Mouse (Mus musculus) heart, embryonic 11.5 days (tissue): ENCODE measurements around the gene Rbm18. TPM values are rescaled to one million over a fixed set of nuclear protein-coding genes. Genes with fewer than 3 reads are reported as not detected.
"Not testable (repeated sequence)": the region's sequence is repeated elsewhere in the genome, so short reads cannot be mapped to it uniquely, and the experiment has no call there.

Experiments used
- ATAC-seq: fragments of 200-750 bp; cut with Nextera tagmentation; replicated peaks from 2 replicates; pipeline ENCODE4 v1.8.0; 2017; ENCODE audit warnings: moderate library complexity; ENCODE audit not compliant: insufficient number of reproducible peaks, low FRiP score, low TSS enrichment
- H3K27ac ChIP-seq: fragments of 300-500 bp; sonication (generic); 2 replicates; pipeline ENCODE4 v1.5.1; 2014; ENCODE audit warnings: mild to moderate bottlenecking, low read depth, low read length
- H3K27me3 ChIP-seq: fragments of 300-500 bp; sonication (generic); 2 replicates; pipeline ENCODE4 v1.6.1; 2014; ENCODE audit warnings: mild to moderate bottlenecking, low read length, mixed read lengths; ENCODE audit not compliant: control insufficient read depth, insufficient read depth
- H3K36me3 ChIP-seq: fragments of 300-500 bp; sonication (generic); 2 replicates; pipeline ENCODE4 v1.6.1; 2014; ENCODE audit warnings: mild to moderate bottlenecking, low read length, moderate library complexity, mixed read lengths; ENCODE audit not compliant: control insufficient read depth, insufficient read depth
- H3K4me1 ChIP-seq: fragments of 300-500 bp; sonication (generic); 2 replicates; pipeline ENCODE4 v1.6.1; 2014; ENCODE audit warnings: low read length; ENCODE audit not compliant: control insufficient read depth, insufficient read depth
- H3K4me2 ChIP-seq: fragments of 300-500 bp; sonication (generic); 2 replicates; pipeline ENCODE4 v1.6.1; 2014; ENCODE audit warnings: mild to moderate bottlenecking, moderate library complexity
- H3K4me3 ChIP-seq: fragments of 300-500 bp; sonication (generic); 2 replicates; pipeline ENCODE4 v1.5.1; 2014; ENCODE audit warnings: low read depth, low read length
- H3K9ac ChIP-seq: fragments of 300-500 bp; sonication (generic); 2 replicates; pipeline ENCODE4 v1.6.1; 2014; ENCODE audit warnings: mild to moderate bottlenecking, low read depth, low read length, moderate library complexity
- H3K9me3 ChIP-seq: fragments of 300-500 bp; sonication (generic); replicated peaks from 2 replicates; pipeline ENCODE4 v1.6.1; 2016; ENCODE audit warnings: low read length; ENCODE audit not compliant: control insufficient read depth
- WGBS: fragments of 180-500 bp; shearing (Covaris S2); extraction: QIAGEN DNeasy Blood & Tissue Kit; methylation state at CpG from one replicate; pipeline ENCODE4 v1.1.7; 2014; ENCODE audit not compliant: insufficient replicate concordance; 5-methylcytosine and 5-hydroxymethylcytosine counted together
- polyA plus RNA-seq: library from polyadenylated mRNA; unstranded; fragments of >200 nt; fragmentation: Nextera tagmentation; extraction: Ambion mirVana; gene quantifications from 2 replicates; pipeline ENCODE4 v1.2.1, GENCODE M21; 2014

Gene Rbm18
- polyA plus RNA-seq, 1 experiment from 2014 or later, result 53.7 TPM

- no peaks in the 10 kb centered on the region for H3K27me3 ChIP-seq
- H3K4me1 ChIP-seq, result no peaks in the 10 kb centered on the region
- no peak for ATAC-seq
- H3K4me3 ChIP-seq, result no peak overlapping the region
- no peaks in the 10 kb centered on the region; the same call in 1 of the 2 replicates for H3K36me3 ChIP-seq
- H3K9me3 ChIP-seq, result no peaks in the 10 kb centered on the region
- 73% methylated on average over 4 of the region's 4 CpGs for WGBS
- H3K27ac ChIP-seq, result no peak overlapping the region
- H3K4me2 ChIP-seq, result no peak overlapping the region
- no peak overlapping the region for H3K9ac ChIP-seq
These were observed 32.6 kb upstream of the Rbm18 start for GRCm38 (mm10) chr2:36169176-36169575.

DNA sequence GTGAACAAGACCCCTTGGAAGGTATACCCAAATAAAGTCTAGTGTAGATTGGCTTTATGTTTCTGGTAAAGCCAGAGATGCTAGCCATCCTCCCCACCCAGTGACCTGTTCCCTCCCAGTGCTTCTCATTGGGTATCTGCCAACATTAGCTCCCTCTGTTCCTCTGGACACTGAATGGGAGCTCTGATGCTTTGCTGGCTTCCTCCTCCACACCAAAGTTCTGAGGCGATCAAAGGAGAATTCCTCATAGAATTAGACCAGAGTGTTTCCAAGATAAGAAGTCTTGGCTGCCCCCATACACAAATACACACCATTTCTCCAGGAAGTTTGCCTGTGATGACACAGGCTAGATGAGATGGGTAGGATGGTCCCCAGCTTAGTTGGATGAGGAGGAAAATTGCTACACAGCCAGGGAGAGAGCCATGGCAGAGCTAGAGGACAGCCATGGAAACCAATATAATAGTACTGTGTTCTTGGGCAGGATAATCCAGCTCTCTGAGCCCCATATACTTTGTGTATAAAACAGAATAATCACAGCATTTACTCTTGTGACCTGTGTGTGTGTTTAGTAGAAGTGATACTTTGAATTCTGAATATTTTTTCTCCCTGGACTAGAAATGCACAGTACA lies 31.5 kb upstream of the Rbm18 start:
- 66% methylated on average over 1 of the region's 1 CpGs for WGBS
- Histone ChIP-seq H3K27ac (no peak overlapping the region), H3K4me2 (no peak overlapping the region), H3K27me3 (no peaks in the 10 kb centered on the region), H3K36me3 (no peaks in the 10 kb centered on the region; the same call in 1 of the 2 replicates), H3K9me3 (no peaks in the 10 kb centered on the region), H3K9ac (no peak overlapping the region), H3K4me1 (no peaks in the 10 kb centered on the region), H3K4me3 (no peak overlapping the region)
- ATAC-seq, result no peak

DNA sequence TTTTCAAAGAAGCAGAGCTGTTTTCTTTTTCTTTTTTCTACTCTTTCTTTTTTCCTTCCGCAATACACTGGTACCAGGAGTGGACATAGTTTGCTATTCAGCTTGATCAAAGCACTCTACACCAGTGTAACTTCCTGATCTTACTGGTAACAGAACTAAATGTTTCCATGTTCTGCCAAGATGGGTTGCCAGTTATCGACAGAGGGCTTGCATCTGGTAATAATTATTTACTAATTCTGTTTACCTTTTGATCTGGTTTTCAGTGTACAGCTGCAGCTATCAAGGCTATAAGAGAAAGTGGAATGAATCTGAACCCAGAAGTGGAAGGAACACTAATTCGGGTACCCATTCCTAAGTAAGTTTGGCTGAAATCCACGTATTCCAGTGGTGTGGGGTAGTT lies 22.8 kb upstream of the Rbm18 start:
- Histone ChIP-seq H3K9me3 (no peaks in the 10 kb centered on the region), H3K4me1 (no peaks in the 10 kb centered on the region), H3K4me3 (no peak overlapping the region), H3K27me3 (no peaks in the 10 kb centered on the region), H3K36me3 (0 out of 2 replicates have a peak, but pooled peaks cover 2% of the 10 kb centered on the region), H3K27ac (no peak overlapping the region), H3K4me2 (no peak overlapping the region), H3K9ac (no peak overlapping the region)
- WGBS, result 84% methylated on average over 4 of the region's 4 CpGs
- ATAC-seq, result no peak

DNA sequence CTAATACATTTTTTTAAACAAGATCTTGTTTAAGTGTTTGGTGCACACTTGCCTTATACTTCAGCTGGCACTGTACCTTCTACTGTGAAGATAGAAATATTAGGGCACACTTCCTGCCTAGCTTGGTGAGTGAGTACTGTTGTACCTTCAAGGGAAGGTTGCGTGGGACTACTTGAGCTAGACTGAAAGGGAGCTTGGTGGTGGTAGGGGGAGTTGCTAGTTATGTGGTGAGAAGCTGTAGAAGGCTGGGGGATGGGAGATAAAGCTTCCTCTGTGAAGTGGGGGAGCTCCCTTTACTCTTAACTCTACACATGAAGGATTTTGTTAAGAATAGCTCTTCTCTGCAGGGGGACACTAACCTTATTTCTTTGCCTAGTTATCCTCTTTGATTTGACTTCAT lies 20.9 kb upstream of the Rbm18 start:
- Histone ChIP-seq H3K36me3 (0 out of 2 replicates have a peak, but pooled peaks cover 2% of the 10 kb centered on the region), H3K9me3 (no peaks in the 10 kb centered on the region), H3K9ac (no peak overlapping the region), H3K4me1 (no peaks in the 10 kb centered on the region), H3K4me2 (no peak overlapping the region), H3K4me3 (no peak overlapping the region), H3K27me3 (no peaks in the 10 kb centered on the region), H3K27ac (no peak overlapping the region)
- no peak for ATAC-seq
- 78% methylated on average over 1 of the region's 1 CpGs for WGBS

GRCm38 (mm10) chr2:36152401-36152800 lies 15.8 kb upstream of the Rbm18 start:
- H3K36me3 ChIP-seq, H3K4me2 ChIP-seq, H3K27ac ChIP-seq, H3K4me1 ChIP-seq, ATAC-seq, H3K9ac ChIP-seq, H3K27me3 ChIP-seq, H3K9me3 ChIP-seq, H3K4me3 ChIP-seq: not testable (repeated sequence)
- WGBS, result 98% methylated on average over 4 of the region's 4 CpGs

DNA sequence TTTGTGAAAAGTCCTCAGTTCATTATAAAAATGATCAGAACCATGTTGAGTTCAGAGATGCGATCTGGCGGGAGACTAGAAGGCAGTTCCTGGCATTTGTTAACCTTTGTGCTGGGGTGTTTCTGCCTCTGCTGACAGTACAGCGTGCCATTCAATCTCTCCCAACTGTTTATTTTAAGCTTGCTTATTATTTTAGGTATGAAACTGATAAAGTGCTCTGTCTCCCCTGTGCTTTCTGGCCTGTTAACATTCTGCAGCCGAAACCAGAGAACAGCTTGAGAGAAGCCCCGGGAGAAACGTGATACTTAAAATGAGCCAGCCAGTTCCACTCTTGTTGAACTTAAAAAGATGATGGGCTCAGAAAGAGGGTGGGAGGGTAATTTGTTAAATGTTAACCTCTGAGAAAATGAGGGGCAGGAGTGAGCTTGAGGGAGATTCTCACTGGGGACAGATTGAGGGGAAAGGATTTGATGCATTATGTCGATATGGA lies 12.3 kb upstream of the Rbm18 start:
- WGBS, result 61% methylated on average over 7 of the region's 7 CpGs
- H3K9me3 ChIP-seq, result no peaks in the 10 kb centered on the region
- H3K4me3 ChIP-seq, result no peak overlapping the region
- H3K9ac ChIP-seq, result no peak overlapping the region
- no peak for ATAC-seq
- H3K36me3 ChIP-seq, result no peaks in the 10 kb centered on the region; the same call in 1 of the 2 replicates
- H3K27me3 ChIP-seq, result no peaks in the 10 kb centered on the region
- no peaks in the 10 kb centered on the region for H3K4me1 ChIP-seq
- no peak overlapping the region; the same call in 1 of the 2 replicates for H3K4me2 ChIP-seq
- H3K27ac ChIP-seq, result 0 out of 2 replicates have a peak overlapping the region, but pooled peaks have one; percentile 15

- Histone ChIP-seq H3K9ac (no peak overlapping the region), H3K4me3 (no peak overlapping the region), H3K27ac (0 out of 2 replicates have a peak overlapping the region, but pooled peaks have one; percentile 25), H3K9me3 (no peaks in the 10 kb centered on the region), H3K4me2 (0 out of 2 replicates have a peak overlapping the region, but pooled peaks have one; percentile 31), H3K36me3 (peaks cover 2% of the 10 kb centered on the region; the same call in 1 of the 2 replicates), H3K4me1 (peaks cover 10% of the 10 kb centered on the region), H3K27me3 (no peaks in the 10 kb centered on the region)
- no peak for ATAC-seq
- 38% methylated on average over 2 of the region's 2 CpGs for WGBS
These were observed 2.5 kb upstream of the Rbm18 start for GRCm38 (mm10) chr2:36139096-36139495.

DNA sequence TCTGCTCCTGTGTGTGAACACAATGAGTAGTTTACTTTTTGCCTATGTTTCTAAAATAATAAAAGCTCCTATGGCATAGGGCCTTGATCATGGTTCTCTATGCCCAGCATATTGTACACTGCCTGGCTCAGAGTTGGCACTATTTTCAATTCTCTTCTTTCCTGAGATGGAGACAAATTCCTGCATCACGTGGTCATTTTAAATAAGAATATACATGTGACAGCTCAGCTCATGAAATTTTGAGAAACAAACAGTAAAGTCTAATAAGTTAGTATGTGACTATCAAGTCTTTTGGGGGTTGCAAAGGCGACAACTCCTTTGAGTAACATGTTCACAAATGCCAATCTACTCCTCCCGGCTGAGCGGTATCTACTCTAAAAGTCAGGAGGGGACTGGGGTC lies 686 bp downstream of the Rbm18 start:
- H3K36me3 ChIP-seq, result peaks cover 17% of the 10 kb centered on the region
- H3K27ac ChIP-seq, result peak overlapping the region; percentile 83
- peak overlapping the region; percentile 61 for H3K4me3 ChIP-seq
- H3K4me1 ChIP-seq, result peaks cover 10% of the 10 kb centered on the region
- H3K27me3 ChIP-seq, result no peaks in the 10 kb centered on the region
- WGBS, result 1% methylated on average over 4 of the region's 4 CpGs
- H3K4me2 ChIP-seq, result peak overlapping the region; percentile 81
- ATAC-seq, result no peak
- H3K9me3 ChIP-seq, result no peaks in the 10 kb centered on the region
- H3K9ac ChIP-seq, result peak overlapping the region; percentile 78

DNA sequence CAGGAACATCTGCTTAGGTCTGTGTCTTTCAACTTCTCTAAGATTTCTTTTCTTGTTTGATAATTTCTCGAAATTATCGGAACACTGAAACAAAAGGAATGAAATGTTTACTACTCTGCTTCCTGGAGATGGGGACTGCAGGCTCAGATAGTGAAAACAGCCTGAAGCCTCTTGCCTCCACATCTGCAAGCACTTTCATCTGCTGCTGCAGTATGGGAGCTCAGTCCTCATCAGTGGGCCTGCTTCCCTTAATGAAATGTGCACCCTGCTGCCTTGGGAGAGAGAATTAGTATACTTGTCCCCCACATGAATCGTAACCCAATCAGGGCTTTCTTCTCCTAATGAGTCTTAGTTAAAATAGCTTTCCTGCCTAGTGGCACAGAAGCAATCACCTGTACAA lies 7.5 kb downstream of the Rbm18 start:
- Histone ChIP-seq H3K9ac (no peak overlapping the region), H3K4me1 (no peaks in the 10 kb centered on the region), H3K4me3 (no peak overlapping the region), H3K27ac (no peak overlapping the region), H3K27me3 (no peaks in the 10 kb centered on the region), H3K9me3 (no peaks in the 10 kb centered on the region), H3K4me2 (no peak overlapping the region), H3K36me3 (peaks cover 32% of the 10 kb centered on the region)
- 84% methylated on average over 3 of the region's 3 CpGs for whole genome bisulfite sequencing
- no peak for ATAC-seq
